Mouse (Mus musculus): ENCODE data around the gene Popdc3. TPM values are rescaled to one million over a fixed set of nuclear protein-coding genes. Genes with fewer than 3 reads are reported as not detected.

The Popdc3 gene
- polyA plus RNA-seq, 1 experiment from 2014 or later = 43.3 TPM

DNA sequence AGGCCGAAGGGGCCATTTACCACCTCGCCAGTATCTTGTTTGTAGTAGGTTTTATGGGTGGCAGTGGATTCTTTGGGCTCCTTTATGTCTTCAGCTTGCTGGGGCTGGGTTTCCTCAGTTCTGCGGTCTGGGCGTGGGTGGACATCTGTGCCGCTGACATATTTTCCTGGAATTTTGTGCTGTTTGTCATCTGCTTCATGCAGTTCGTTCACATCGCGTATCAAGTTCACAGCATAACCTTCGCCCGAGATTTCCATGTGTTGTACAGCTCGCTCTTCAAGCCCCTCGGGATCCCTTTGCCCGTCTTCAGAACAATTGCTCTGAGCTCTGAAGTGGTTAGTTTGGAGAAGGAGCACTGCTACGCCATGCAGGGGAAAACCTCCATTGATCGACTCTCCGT is 137.0 kb downstream of the Popdc3 start:
- ATAC-seq (ENCODE audit: insufficient number of reproducible peaks, insufficient read depth, low FRiP score, low read depth) = no peak
- WGBS = 94% methylated on average over 16 of the region's 16 CpGs
- no peak overlapping the region for H3K9ac ChIP-seq (ENCODE audit: low read length)
- no peaks in the 10 kb centered on the region for H3K4me1 ChIP-seq (ENCODE audit: control insufficient read depth in 2 of 2, insufficient read depth in 2 of 2, low read length in 2 of 2)
- no peaks in the 10 kb centered on the region for H3K27me3 ChIP-seq (ENCODE audit: control insufficient read depth, insufficient read depth, low read length)
- no peak overlapping the region for H3K27ac ChIP-seq (replicated peaks in 1 of 2; ENCODE audit: control insufficient read depth in 1 of 2, insufficient read depth in 1 of 2, low read depth in 2 of 2, low read length in 2 of 2)
- no peak overlapping the region for H3K4me2 ChIP-seq (ENCODE audit: low read length)
- peaks cover 11% of the 10 kb centered on the region for H3K9me3 ChIP-seq (ENCODE audit: control insufficient read depth, low read length)
- peaks cover 48% of the 10 kb centered on the region for H3K36me3 ChIP-seq (ENCODE audit: control insufficient read depth, insufficient read depth, low read length)
- H3K4me3 ChIP-seq (ENCODE audit: control insufficient read depth in 1 of 2, insufficient read depth in 1 of 2, low read depth in 1 of 2, low read length in 2 of 2) = no peak overlapping the region

DNA sequence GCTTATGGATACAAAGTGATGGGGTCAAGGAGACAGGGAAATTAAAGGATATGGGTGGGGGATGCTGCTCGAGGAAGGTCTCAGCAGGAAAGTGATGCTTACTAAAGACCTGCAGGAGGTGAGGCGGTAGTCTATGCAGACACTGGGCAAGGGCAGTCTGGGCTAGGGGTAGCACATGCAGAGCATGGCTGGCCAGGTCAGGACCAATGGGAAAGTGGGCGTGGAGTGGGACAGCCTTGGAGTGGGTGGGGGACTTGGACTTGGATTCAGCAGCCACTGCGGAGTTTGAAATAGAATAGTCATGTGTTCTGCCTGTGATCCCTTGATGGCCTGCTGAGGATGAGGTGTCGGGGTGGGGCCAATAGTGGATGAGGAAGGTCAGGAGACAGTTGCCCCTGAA is 141.0 kb downstream of the Popdc3 start:
- no peak overlapping the region for H3K27ac ChIP-seq (replicated peaks in 1 of 2; ENCODE audit: control insufficient read depth in 1 of 2, insufficient read depth in 1 of 2, low read depth in 2 of 2, low read length in 2 of 2)
- 84% methylated on average over 5 of the region's 5 CpGs for WGBS
- H3K27me3 ChIP-seq (ENCODE audit: control insufficient read depth, insufficient read depth, low read length) = no peaks in the 10 kb centered on the region
- ATAC-seq (ENCODE audit: insufficient number of reproducible peaks, insufficient read depth, low FRiP score, low read depth) = no peak
- H3K9me3 ChIP-seq (ENCODE audit: control insufficient read depth, low read length) = peaks cover 11% of the 10 kb centered on the region
- 0 out of 4 replicates have a peak, but pooled peaks cover 0 to under 1% of the 10 kb centered on the region in 2 experiments for H3K4me1 ChIP-seq (ENCODE audit: control insufficient read depth in 2 of 2, insufficient read depth in 2 of 2, low read length in 2 of 2)
- no peak overlapping the region for H3K4me2 ChIP-seq (ENCODE audit: low read length)
- no peak overlapping the region for H3K4me3 ChIP-seq (ENCODE audit: control insufficient read depth in 1 of 2, insufficient read depth in 1 of 2, low read depth in 1 of 2, low read length in 2 of 2)
- H3K36me3 ChIP-seq (ENCODE audit: control insufficient read depth, insufficient read depth, low read length) = peaks cover 55% of the 10 kb centered on the region
- H3K9ac ChIP-seq (ENCODE audit: low read length) = no peak overlapping the region

DNA sequence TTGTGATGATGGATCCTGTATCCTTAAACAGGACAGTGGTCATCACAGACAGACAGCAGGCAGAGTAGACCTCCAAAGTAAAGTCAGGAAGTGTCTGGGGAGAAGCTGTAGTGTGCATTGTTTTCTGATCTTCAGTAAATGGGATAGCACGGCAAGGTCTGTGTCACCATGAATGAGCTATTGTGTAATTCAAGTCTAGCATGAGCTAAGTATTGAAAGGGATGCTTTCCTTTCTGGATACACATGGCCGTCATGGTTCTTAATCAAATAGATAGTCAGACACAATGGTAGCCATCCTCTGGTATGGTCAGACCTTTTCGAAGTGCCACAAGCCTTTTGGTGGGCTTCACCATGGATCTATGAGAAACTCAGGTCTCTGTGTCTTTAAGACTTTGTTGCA is 142.4 kb downstream of the Popdc3 start:
- no peak overlapping the region for H3K4me3 ChIP-seq (ENCODE audit: control insufficient read depth in 1 of 2, insufficient read depth in 1 of 2, low read depth in 1 of 2, low read length in 2 of 2)
- H3K27me3 ChIP-seq (ENCODE audit: control insufficient read depth, insufficient read depth, low read length) = no peaks in the 10 kb centered on the region
- H3K27ac ChIP-seq (replicated peaks in 1 of 2; ENCODE audit: control insufficient read depth in 1 of 2, insufficient read depth in 1 of 2, low read depth in 2 of 2, low read length in 2 of 2) = no peak overlapping the region
- H3K9ac ChIP-seq (ENCODE audit: low read length) = no peak overlapping the region
- no peak for ATAC-seq (ENCODE audit: insufficient number of reproducible peaks, insufficient read depth, low FRiP score, low read depth)
- H3K9me3 ChIP-seq (ENCODE audit: control insufficient read depth, low read length) = peaks cover 11% of the 10 kb centered on the region
- 0 out of 4 replicates have a peak, but pooled peaks cover 0 to 2% of the 10 kb centered on the region in 2 experiments for H3K4me1 ChIP-seq (ENCODE audit: control insufficient read depth in 2 of 2, insufficient read depth in 2 of 2, low read length in 2 of 2)
- 89% methylated on average over 3 of the region's 3 CpGs for whole genome bisulfite sequencing
- H3K4me2 ChIP-seq (ENCODE audit: low read length) = no peak overlapping the region
- peaks cover 46% of the 10 kb centered on the region for H3K36me3 ChIP-seq (ENCODE audit: control insufficient read depth, insufficient read depth, low read length)

DNA sequence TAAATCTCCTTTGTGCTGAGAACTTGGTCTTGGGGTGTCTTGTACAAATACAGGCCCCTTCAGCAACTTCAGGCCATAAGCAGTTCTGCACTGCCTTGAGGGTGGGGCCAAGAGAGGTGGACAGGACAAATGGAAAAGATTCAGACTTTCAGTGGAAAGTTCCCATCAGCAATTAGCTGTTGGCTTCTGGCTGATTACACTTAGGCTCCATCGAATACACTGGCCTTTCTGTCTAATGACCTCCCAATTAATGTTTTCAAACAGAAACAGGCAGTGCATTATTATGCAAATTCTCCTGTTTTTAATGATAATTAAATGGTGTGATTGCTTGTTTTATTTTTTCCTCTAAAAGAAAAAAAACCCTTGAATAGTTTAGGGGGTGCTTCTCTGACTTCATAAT is 146.3 kb downstream of the Popdc3 start:
- ATAC-seq (ENCODE audit: insufficient number of reproducible peaks, insufficient read depth, low FRiP score, low read depth) = no peak
- Histone ChIP-seq H3K9me3 (ENCODE audit: control insufficient read depth, low read length) (no peaks in the 10 kb centered on the region), H3K27ac (replicated peaks in 1 of 2; ENCODE audit: control insufficient read depth in 1 of 2, insufficient read depth in 1 of 2, low read depth in 2 of 2, low read length in 2 of 2) (no peak overlapping the region)

DNA sequence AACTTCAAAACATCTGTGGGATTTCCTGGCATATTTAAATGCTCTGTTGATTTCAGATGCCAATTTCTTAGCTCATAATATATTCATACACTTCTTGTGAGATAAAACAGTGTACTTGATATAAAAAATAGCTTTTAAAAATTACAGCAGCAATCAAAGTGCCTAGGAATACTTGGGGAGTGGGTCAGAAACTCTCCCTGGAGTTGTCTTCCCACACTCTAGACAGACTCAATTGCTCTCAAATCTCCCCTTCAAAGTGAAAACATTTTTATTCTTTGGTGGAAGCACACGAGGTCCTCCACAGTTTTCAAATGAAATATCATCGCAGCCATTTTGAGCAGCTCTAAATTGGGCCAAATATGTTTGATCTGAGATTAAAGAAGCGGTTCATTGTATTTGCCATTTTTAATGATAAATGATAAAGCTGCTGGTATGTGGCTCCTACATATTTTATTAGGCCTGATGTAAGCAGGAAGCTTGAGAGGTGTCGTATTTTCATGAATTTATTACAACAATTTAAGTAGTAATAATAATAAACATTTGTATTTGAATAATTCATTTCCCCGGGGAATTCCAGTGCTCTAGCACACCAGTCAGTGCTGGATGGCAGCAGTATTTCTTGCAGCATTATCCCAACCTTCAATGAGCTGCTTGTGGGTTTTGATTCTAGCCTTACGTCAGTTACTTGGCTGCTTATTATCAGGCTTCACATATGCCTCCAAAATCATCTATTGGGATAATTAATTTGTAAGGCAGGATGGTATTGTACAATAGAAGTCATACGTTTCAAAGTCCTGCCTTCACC is 150.5 kb downstream of the Popdc3 start:
- H3K36me3 ChIP-seq (ENCODE audit: control insufficient read depth, insufficient read depth, low read length) = no peaks in the 10 kb centered on the region
- no peak for ATAC-seq (ENCODE audit: insufficient number of reproducible peaks, insufficient read depth, low FRiP score, low read depth)
- 85% methylated on average over 7 of the region's 7 CpGs for WGBS
- no peak overlapping the region for H3K9ac ChIP-seq (ENCODE audit: low read length)
- H3K4me3 ChIP-seq (ENCODE audit: control insufficient read depth in 1 of 2, insufficient read depth in 1 of 2, low read depth in 1 of 2, low read length in 2 of 2) = no peak overlapping the region
- no peak overlapping the region for H3K4me2 ChIP-seq (ENCODE audit: low read length)
- no peaks in the 10 kb centered on the region for H3K9me3 ChIP-seq (ENCODE audit: control insufficient read depth, low read length)
- H3K27me3 ChIP-seq (ENCODE audit: control insufficient read depth, insufficient read depth, low read length) = no peaks in the 10 kb centered on the region
- H3K27ac ChIP-seq (replicated peaks in 1 of 2; ENCODE audit: control insufficient read depth in 1 of 2, insufficient read depth in 1 of 2, low read depth in 2 of 2, low read length in 2 of 2) = no peak overlapping the region
- 0 out of 4 replicates have a peak, but pooled peaks cover 2 to 3% of the 10 kb centered on the region in 2 experiments for H3K4me1 ChIP-seq (ENCODE audit: control insufficient read depth in 2 of 2, insufficient read depth in 2 of 2, low read length in 2 of 2)

More for the DNA sequence above, 146.3 kb downstream of the Popdc3 start:
- no peak overlapping the region for H3K9ac ChIP-seq (ENCODE audit: low read length)
- H3K4me1 ChIP-seq (ENCODE audit: control insufficient read depth in 2 of 2, insufficient read depth in 2 of 2, low read length in 2 of 2) = 0 out of 4 replicates have a peak, but pooled peaks cover 2 to 3% of the 10 kb centered on the region in 2 experiments
- H3K4me3 ChIP-seq (ENCODE audit: control insufficient read depth in 1 of 2, insufficient read depth in 1 of 2, low read depth in 1 of 2, low read length in 2 of 2) = no peak overlapping the region
- no peak overlapping the region for H3K4me2 ChIP-seq (ENCODE audit: low read length)
- 64% methylated on average over 1 of the region's 1 CpGs for WGBS
- H3K27me3 ChIP-seq (ENCODE audit: control insufficient read depth, insufficient read depth, low read length) = no peaks in the 10 kb centered on the region
- peaks cover 9% of the 10 kb centered on the region; the same call in 1 of the 2 replicates for H3K36me3 ChIP-seq (ENCODE audit: control insufficient read depth, insufficient read depth, low read length)

DNA sequence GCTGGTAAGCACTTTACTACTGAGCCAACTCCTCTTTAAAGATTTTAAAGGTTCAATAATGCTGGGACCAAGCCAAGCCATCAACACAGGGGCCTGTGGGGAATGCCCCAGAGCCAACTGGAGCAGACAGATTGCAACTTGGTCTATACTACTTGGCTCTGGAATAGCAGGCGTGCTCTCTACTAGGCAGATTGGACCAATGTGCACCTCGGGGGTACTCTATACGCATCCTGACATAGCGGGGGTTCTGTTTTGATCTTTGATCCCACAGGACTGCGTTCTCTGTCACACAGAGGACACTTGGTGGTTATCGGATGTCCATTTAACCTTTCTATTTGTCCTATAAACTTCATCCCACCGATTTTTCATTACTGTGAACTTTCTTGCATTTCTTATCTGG is 157.0 kb downstream of the Popdc3 start:
- H3K4me2 ChIP-seq (ENCODE audit: low read length) = peak overlapping the region; percentile 64
- H3K9ac ChIP-seq (ENCODE audit: low read length) = peak overlapping the region; percentile 99
- 19% methylated on average over 7 of the region's 7 CpGs for WGBS
- peak overlapping the region in 1 of 2 experiments; percentile 91; a peak in 3 of 4 replicates for H3K4me3 ChIP-seq (ENCODE audit: control insufficient read depth in 1 of 2, insufficient read depth in 1 of 2, low read depth in 1 of 2, low read length in 2 of 2)
- H3K4me1 ChIP-seq (ENCODE audit: control insufficient read depth in 2 of 2, insufficient read depth in 2 of 2, low read length in 2 of 2) = peaks cover 0 to 9% of the 10 kb centered on the region in 2 experiments; a peak in 1 of 4 replicates
- no peaks in the 10 kb centered on the region for H3K9me3 ChIP-seq (ENCODE audit: control insufficient read depth, low read length)
- no peak for ATAC-seq (ENCODE audit: insufficient number of reproducible peaks, insufficient read depth, low FRiP score, low read depth)
- no peaks in the 10 kb centered on the region for H3K27me3 ChIP-seq (ENCODE audit: control insufficient read depth, insufficient read depth, low read length)
- H3K27ac ChIP-seq (replicated peaks in 1 of 2; ENCODE audit: control insufficient read depth in 1 of 2, insufficient read depth in 1 of 2, low read depth in 2 of 2, low read length in 2 of 2) = peak overlapping the region; percentile 36 to 97; a peak in 3 of 4 replicates
- H3K36me3 ChIP-seq (ENCODE audit: control insufficient read depth, insufficient read depth, low read length) = peaks cover 8% of the 10 kb centered on the region

DNA sequence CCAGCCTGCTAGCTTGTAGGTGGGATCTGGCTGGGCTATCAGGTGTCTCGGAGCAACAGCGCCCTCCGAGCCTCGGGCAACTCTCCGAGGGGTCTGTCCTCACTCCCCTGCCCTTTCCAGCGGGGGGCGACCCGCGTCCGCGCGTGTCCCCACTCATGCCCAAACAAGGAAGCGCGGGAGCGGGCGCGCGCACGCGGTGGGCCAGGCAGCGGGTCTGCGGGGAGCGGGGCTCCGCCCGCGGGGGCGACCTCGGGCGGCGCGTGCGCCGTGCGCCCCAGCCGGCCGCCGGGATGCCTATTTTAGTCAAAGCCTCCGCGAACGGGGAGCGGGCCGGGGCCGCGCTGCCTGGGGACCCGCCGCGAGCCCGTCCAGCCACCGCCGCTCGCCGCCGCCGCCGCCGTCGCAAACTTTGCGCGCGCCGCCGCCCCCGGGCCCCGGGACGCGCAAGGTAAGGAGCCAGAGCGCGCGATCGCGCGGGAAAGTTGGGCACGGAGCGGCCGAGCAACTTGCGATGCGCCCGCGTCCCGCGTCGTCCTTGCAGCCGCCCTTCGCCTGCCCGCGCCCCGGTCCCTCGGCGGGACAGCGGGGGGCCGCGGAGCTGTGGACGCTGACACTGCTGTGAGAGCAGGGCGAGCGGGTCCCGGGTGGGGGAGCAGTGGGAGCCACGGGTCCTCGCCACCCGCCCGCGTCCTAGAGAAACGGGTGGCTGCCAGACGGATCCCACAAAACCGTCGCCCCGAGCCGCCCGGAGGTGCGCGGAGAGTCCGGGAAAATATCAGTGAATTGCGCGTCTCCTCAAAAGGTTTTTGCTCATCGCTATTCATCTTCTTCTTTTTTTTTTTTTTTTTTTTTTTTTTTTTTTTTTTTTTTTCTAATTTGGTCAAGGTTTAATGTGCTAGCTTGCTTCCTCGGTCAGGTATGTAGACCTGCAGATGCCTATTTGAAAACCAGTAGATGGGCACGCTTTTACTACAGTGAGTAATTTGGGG is 157.8 kb downstream of the Popdc3 start, which contains the start of gene Bves:
TSS of gene Bves (plus strand) at position 339 of the 989 bp plus-strand sequence.
- no peaks in the 10 kb centered on the region for H3K27me3 ChIP-seq (ENCODE audit: control insufficient read depth, insufficient read depth, low read length)
- H3K9ac ChIP-seq (ENCODE audit: low read length) = peak within 1 kb of the TSS; percentile 99
- under 1% methylated on average over 103 of the region's 116 CpGs for WGBS
- H3K27ac ChIP-seq (replicated peaks in 1 of 2; ENCODE audit: control insufficient read depth in 1 of 2, insufficient read depth in 1 of 2, low read depth in 2 of 2, low read length in 2 of 2) = peak within 1 kb of the TSS; percentile 97 to 98
- H3K4me2 ChIP-seq (ENCODE audit: low read length) = peak within 1 kb of the TSS; percentile 64
- no peaks in the 10 kb centered on the region for H3K9me3 ChIP-seq (ENCODE audit: control insufficient read depth, low read length)
- peak; percentile 79 for ATAC-seq (ENCODE audit: insufficient number of reproducible peaks, insufficient read depth, low FRiP score, low read depth)
- peaks cover 16% of the 10 kb centered on the region for H3K36me3 ChIP-seq (ENCODE audit: control insufficient read depth, insufficient read depth, low read length)
- H3K4me3 ChIP-seq (ENCODE audit: control insufficient read depth in 1 of 2, insufficient read depth in 1 of 2, low read depth in 1 of 2, low read length in 2 of 2) = peak within 1 kb of the TSS; percentile 91 to 100
- peaks cover 0 to 12% of the 10 kb centered on the region in 2 experiments; a peak in 2 of 4 replicates for H3K4me1 ChIP-seq (ENCODE audit: control insufficient read depth in 2 of 2, insufficient read depth in 2 of 2, low read length in 2 of 2)
